Mouse (Mus musculus) limb, embryonic 11.5 days (tissue): ENCODE data around the gene Slc25a28. TPM values are rescaled to one million over a fixed set of nuclear protein-coding genes. Genes with fewer than 3 reads are reported as not detected.

Experiments used
- ATAC-seq: fragments of 200-750 bp; cut with Nextera tagmentation; 2 replicates; pipeline ENCODE4 v1.8.0; 2017; ENCODE audit warnings: low read depth; ENCODE audit not compliant: insufficient number of reproducible peaks, low FRiP score, low TSS enrichment
- DNase-seq: peaks from one replicate; pipeline ENCODE4 v3.0.0-alpha.2; 2015; ENCODE audit warnings: low spot score
- H3K27ac ChIP-seq: fragments of 300-500 bp; sonication (generic); replicated peaks from 2 replicates; pipeline ENCODE4 v1.5.1; 2014; ENCODE audit warnings: low read depth, mild to moderate bottlenecking, low read length
- H3K27me3 ChIP-seq: fragments of 300-500 bp; sonication (generic); 2 replicates; pipeline ENCODE4 v1.6.1; 2014; ENCODE audit warnings: mild to moderate bottlenecking, low read length, mixed read lengths; ENCODE audit not compliant: control insufficient read depth, insufficient read depth
- H3K36me3 ChIP-seq: fragments of 300-500 bp; sonication (generic); 2 replicates; pipeline ENCODE4 v1.6.1; 2014; ENCODE audit warnings: mild to moderate bottlenecking, low read length, moderate library complexity, mixed read lengths; ENCODE audit not compliant: control insufficient read depth, insufficient read depth
- H3K4me1 ChIP-seq: fragments of 300-500 bp; sonication (generic); 2 replicates; pipeline ENCODE4 v1.6.1; 2014; ENCODE audit warnings: low read length, mixed read lengths; ENCODE audit not compliant: control insufficient read depth, insufficient read depth
- H3K4me2 ChIP-seq: fragments of 300-500 bp; sonication (generic); 2 replicates; pipeline ENCODE4 v1.6.1; 2014; ENCODE audit warnings: low read depth, mild to moderate bottlenecking, moderate library complexity; ENCODE audit not compliant: severe bottlenecking
- H3K4me3 ChIP-seq: fragments of 300-500 bp; sonication (generic); 2 replicates; pipeline ENCODE4 v1.5.1; 2014; ENCODE audit warnings: low read depth, low read length
- H3K9ac ChIP-seq: fragments of 300-500 bp; sonication (generic); 2 replicates; pipeline ENCODE4 v1.6.1; 2014; ENCODE audit warnings: mild to moderate bottlenecking, low read length
- H3K9me3 ChIP-seq: fragments of 300-500 bp; sonication (generic); 2 replicates; pipeline ENCODE4 v1.6.1; 2016; ENCODE audit warnings: low read length; ENCODE audit not compliant: control insufficient read depth
- WGBS: fragments of 180-500 bp; shearing (Covaris S2); extraction: QIAGEN DNeasy Blood & Tissue Kit; methylation state at CpG from one replicate; pipeline ENCODE4 v1.1.7; 2014; 5-methylcytosine and 5-hydroxymethylcytosine counted together
- polyA plus RNA-seq: library from polyadenylated mRNA; unstranded; fragments of >200 nt; fragmentation: Nextera tagmentation; extraction: Ambion mirVana; gene quantifications from 2 replicates; pipeline ENCODE4 v1.2.1, GENCODE M21; 2014

Gene Slc25a28
- polyA plus RNA-seq, 1 experiment from 2014 or later = 11.2 TPM

DNA sequence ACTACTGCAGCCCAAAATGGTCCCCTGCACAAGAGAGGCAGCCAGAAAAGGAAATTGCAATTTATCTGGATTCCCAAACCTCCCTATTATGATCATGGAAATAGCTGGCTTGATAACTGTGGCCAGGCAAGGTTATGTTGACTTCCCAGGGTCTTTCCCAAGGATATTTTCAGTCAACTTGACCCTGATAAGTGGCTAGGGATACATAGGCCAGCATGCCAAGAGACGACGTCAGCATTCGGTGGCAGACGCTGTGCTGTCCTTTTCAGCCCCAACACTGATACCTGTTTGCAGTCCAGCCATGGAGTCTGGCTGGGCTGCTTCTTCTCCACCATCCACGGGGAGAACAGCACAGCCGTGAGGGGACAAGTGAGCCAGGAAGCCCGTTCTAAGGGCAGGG, 3.6 kb downstream of the Slc25a28 start:
- no peak overlapping the region for H3K4me2 ChIP-seq
- no peaks in the 10 kb centered on the region for H3K36me3 ChIP-seq
- no peak overlapping the region for H3K9ac ChIP-seq
- H3K27ac ChIP-seq = no peak overlapping the region
- H3K4me3 ChIP-seq = no peak overlapping the region
- 89% methylated on average over 7 of the region's 7 CpGs for WGBS
- DNase-seq (no peak), ATAC-seq (no peak)
- no peaks in the 10 kb centered on the region for H3K9me3 ChIP-seq
- H3K4me1 ChIP-seq = peaks cover 6% of the 10 kb centered on the region; the same call in 1 of the 2 replicates
- H3K27me3 ChIP-seq = no peaks in the 10 kb centered on the region

DNA sequence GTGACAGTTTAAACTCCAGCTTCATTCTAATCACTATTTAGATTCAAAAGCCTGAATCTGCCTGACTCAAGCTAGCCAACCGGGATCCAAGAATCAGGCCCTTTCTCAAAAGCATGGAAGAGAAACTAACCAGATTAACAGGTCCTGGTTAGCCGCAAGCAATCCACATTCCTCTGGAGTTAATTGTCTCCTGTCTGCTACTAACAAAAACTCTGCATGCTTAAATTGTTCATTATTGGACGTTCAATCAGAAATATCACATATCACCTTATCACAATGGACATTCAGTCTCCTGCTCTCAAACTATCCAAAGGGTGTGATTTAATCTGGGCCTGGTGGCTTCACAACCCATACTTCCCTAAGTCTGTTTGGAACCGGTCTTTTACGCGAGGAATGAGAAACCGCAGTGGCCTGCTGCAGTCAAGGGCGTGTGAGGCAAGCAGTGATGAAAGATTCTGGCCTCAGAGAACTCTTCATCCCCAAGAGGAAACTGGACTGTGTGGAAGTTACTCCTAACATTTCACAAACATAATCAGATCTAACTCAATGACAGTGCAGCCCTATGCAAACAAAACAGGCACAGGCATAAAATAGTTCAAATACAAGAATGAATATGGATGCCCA, 5.4 kb downstream of the Slc25a28 start:
- H3K4me1 ChIP-seq = peaks cover 5% of the 10 kb centered on the region; the same call in 1 of the 2 replicates
- H3K9me3 ChIP-seq = no peaks in the 10 kb centered on the region
- no peaks in the 10 kb centered on the region for H3K27me3 ChIP-seq
- no peak overlapping the region for H3K27ac ChIP-seq
- H3K4me3 ChIP-seq = no peak overlapping the region
- ATAC-seq (no peak), DNase-seq (no peak)
- peaks cover 2% of the 10 kb centered on the region; the same call in 1 of the 2 replicates for H3K36me3 ChIP-seq
- WGBS = 82% methylated on average over 8 of the region's 8 CpGs
- H3K9ac ChIP-seq = no peak overlapping the region
- H3K4me2 ChIP-seq = no peak overlapping the region

DNA sequence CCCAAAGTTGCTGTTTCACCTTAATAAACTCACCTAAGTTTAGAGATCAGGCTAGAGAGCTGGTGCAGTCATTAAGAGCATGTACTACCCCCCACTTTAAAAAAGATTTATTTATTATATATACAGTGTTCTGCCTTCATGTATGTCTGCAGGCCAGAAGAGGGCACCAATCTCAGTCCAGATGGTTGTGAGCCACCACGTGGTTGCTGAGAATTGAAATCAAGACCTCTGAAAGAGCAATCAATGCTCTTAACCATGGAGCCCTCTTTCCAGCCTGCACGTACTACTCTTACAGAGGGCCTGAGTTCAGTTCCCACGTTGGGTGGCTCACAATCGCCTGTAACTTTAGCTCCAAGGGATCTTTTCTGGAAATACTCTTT, 7.3 kb downstream of the Slc25a28 start:
- H3K4me3 ChIP-seq = no peak overlapping the region
- no peak overlapping the region for H3K9ac ChIP-seq
- H3K27ac ChIP-seq = no peak overlapping the region
- no peaks in the 10 kb centered on the region for H3K9me3 ChIP-seq
- DNase-seq (no peak), ATAC-seq (no peak)
- WGBS = 72% methylated on average over 4 of the region's 4 CpGs
- H3K36me3 ChIP-seq = peaks cover 8% of the 10 kb centered on the region; the same call in 1 of the 2 replicates
- H3K4me1 ChIP-seq = no peaks in the 10 kb centered on the region
- no peak overlapping the region for H3K4me2 ChIP-seq
- H3K27me3 ChIP-seq = no peaks in the 10 kb centered on the region

GRCm38 (mm10) chr19:43666661-43667429, 7.8 kb downstream of the Slc25a28 start:
- WGBS = 88% methylated on average over 22 of the region's 22 CpGs
- Histone ChIP-seq H3K4me1 (no peaks in the 10 kb centered on the region), H3K27me3 (no peaks in the 10 kb centered on the region), H3K4me3 (no peak overlapping the region), H3K36me3 (peaks cover 8% of the 10 kb centered on the region; the same call in 1 of the 2 replicates), H3K27ac (no peak overlapping the region), H3K9me3 (no peaks in the 10 kb centered on the region), H3K9ac (no peak overlapping the region), H3K4me2 (no peak overlapping the region)
- DNase-seq = no peak
- no peak for ATAC-seq

- H3K27me3 ChIP-seq = no peaks in the 10 kb centered on the region
- no peak overlapping the region for H3K4me2 ChIP-seq
- ATAC-seq = no peak
- no peaks in the 10 kb centered on the region for H3K9me3 ChIP-seq
- peaks cover 8% of the 10 kb centered on the region; the same call in 1 of the 2 replicates for H3K36me3 ChIP-seq
- H3K4me3 ChIP-seq = no peak overlapping the region
- no peaks in the 10 kb centered on the region for H3K4me1 ChIP-seq
- 59% methylated on average over 12 of the region's 12 CpGs for WGBS
- peak; percentile 58 for DNase-seq
- H3K9ac ChIP-seq = no peak overlapping the region
- no peak overlapping the region for H3K27ac ChIP-seq
These were observed 9.1 kb downstream of the Slc25a28 start for GRCm38 (mm10) chr19:43665441-43666048.

DNA sequence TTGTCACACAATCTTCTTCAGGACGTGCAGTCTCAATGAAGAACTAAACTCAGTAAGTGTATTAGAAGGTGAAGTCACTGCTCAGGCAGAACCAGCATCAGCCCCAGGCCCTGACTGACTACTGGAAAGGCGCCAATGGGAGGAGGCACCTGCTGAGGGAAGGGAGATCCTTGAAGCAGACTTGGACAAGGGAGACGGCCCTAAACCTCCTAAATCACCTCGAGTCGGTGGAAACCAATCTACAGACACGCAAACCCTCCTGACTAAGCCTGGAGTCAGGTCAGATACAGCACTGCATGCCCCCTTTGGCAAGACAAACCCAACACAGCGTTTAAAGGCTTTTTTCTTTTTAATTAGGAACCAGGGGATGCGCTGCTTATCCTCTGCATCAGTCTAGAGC, 11.2 kb downstream of the Slc25a28 start:
- no peak overlapping the region for H3K9ac ChIP-seq
- 82% methylated on average over 8 of the region's 8 CpGs for WGBS
- H3K4me2 ChIP-seq = no peak overlapping the region
- H3K9me3 ChIP-seq = no peaks in the 10 kb centered on the region
- H3K27me3 ChIP-seq = no peaks in the 10 kb centered on the region
- ATAC-seq (no peak), DNase-seq (no peak)
- H3K4me3 ChIP-seq = no peak overlapping the region
- H3K27ac ChIP-seq = no peak overlapping the region
- peaks cover 8% of the 10 kb centered on the region; the same call in 1 of the 2 replicates for H3K36me3 ChIP-seq
- no peaks in the 10 kb centered on the region for H3K4me1 ChIP-seq

GRCm38 (mm10) chr19:43662176-43662967, 12.3 kb downstream of the Slc25a28 start:
- Histone ChIP-seq H3K27me3 (no peaks in the 10 kb centered on the region), H3K9ac (no peak overlapping the region), H3K4me1 (no peaks in the 10 kb centered on the region), H3K4me3 (no peak overlapping the region), H3K36me3 (peaks cover 8% of the 10 kb centered on the region; the same call in 1 of the 2 replicates), H3K4me2 (no peak overlapping the region), H3K27ac (no peak overlapping the region), H3K9me3 (no peaks in the 10 kb centered on the region)
- DNase-seq (peak; percentile 62), ATAC-seq (no peak)
- 44% methylated on average over 19 of the region's 19 CpGs for WGBS

DNA sequence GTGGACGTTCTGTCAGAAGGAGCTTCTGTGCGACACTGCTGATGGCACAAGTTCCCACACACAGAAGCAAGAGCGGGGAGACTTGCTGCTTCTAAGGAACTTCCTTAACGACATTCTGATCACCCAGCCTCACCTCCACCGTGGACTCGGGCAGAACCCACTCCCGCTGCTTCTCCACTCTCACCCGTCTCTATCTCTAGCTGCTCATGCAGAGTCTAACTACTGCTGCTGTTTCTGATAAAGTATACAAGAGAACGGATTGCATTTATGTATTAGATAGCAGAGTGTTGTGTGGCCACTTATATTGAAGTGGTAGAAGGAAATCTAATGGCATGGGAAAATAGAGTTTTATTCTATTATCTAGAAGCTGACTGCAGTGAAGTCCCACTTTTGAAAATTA, 13.9 kb downstream of the Slc25a28 start:
- 76% methylated on average over 9 of the region's 9 CpGs for WGBS

More for the DNA sequence above, 13.9 kb downstream of the Slc25a28 start:
- H3K4me3 ChIP-seq = no peak overlapping the region
- H3K4me2 ChIP-seq = no peak overlapping the region
- H3K36me3 ChIP-seq = peaks cover 8% of the 10 kb centered on the region; the same call in 1 of the 2 replicates
- no peaks in the 10 kb centered on the region for H3K9me3 ChIP-seq
- H3K9ac ChIP-seq = no peak overlapping the region
- H3K4me1 ChIP-seq = no peaks in the 10 kb centered on the region
- no peak for ATAC-seq
- DNase-seq = no peak
- H3K27ac ChIP-seq = no peak overlapping the region
- no peaks in the 10 kb centered on the region for H3K27me3 ChIP-seq
